Mouse (Mus musculus) stomach, postnatal 0 days (tissue): ENCODE measurements at regions not wholly inside any gene's neighbourhood (a gene's known extent, or its start where the extent isn't known, plus 50 kb on each side); places are given as distances from the start of the nearest gene placed in this dataset.
A peak's percentile ranks its signal among the peaks of the same experiment; 100 is the strongest.

Experiments used
- ATAC-seq: fragments of 200-750 bp; cut with Nextera tagmentation; 2 replicates; pipeline ENCODE4 v1.8.0; 2017; ENCODE audit not compliant: low FRiP score, low TSS enrichment
- DNase-seq: peaks from one replicate; pipeline ENCODE4 v3.0.0-alpha.2; 2016; ENCODE audit warnings: low spot score
- H3K27ac ChIP-seq: fragments of 300-500 bp; sonication (generic); replicated peaks from 2 replicates; pipeline ENCODE4 v1.5.1; 2014; ENCODE audit warnings: mild to moderate bottlenecking, control low read depth
- H3K27me3 ChIP-seq: fragments of 300-500 bp; sonication (generic); 2 replicates; pipeline ENCODE4 v1.6.1; 2014; ENCODE audit warnings: low read length; ENCODE audit not compliant: control insufficient read depth, insufficient read depth
- H3K36me3 ChIP-seq: fragments of 300-500 bp; sonication (generic); 2 replicates; pipeline ENCODE4 v1.6.1; 2014; ENCODE audit warnings: low read length, mixed read lengths; ENCODE audit not compliant: control insufficient read depth, insufficient read depth
- H3K4me1 ChIP-seq: fragments of 300-500 bp; sonication (generic); replicated peaks from 2 replicates; pipeline ENCODE4 v1.6.1; 2014; ENCODE audit warnings: antibody characterized with exemption; ENCODE audit not compliant: control insufficient read depth, insufficient read depth
- H3K4me2 ChIP-seq: fragments of 300-500 bp; sonication (generic); replicated peaks from 2 replicates; pipeline ENCODE4 v1.6.1; 2014; ENCODE audit warnings: low read depth, mild to moderate bottlenecking, control low read depth, moderate library complexity
- H3K4me3 ChIP-seq: fragments of 300-500 bp; sonication (generic); 2 replicates; pipeline ENCODE4 v1.5.1; 2014; ENCODE audit warnings: low read depth, low read length, control low read depth
- H3K9ac ChIP-seq: fragments of 300-500 bp; sonication (generic); 2 replicates; pipeline ENCODE4 v1.6.1; 2014; ENCODE audit warnings: mild to moderate bottlenecking, low read length, control low read depth, mixed read lengths
- H3K9me3 ChIP-seq: fragments of 300-500 bp; sonication (generic); 2 replicates; pipeline ENCODE4 v1.6.1; 2016; ENCODE audit warnings: low read length; ENCODE audit not compliant: control insufficient read depth
- CTCF ChIP-seq: IDR thresholded peaks from 2 replicates; pipeline ENCODE4 v1.5.1; 2016; ENCODE audit warnings: antibody characterized with exemption, low read depth, mild to moderate bottlenecking, moderate library complexity
- EP300 ChIP-seq: optimal IDR thresholded peaks from 2 replicates; pipeline ENCODE3; 2016; ENCODE audit warnings: antibody characterized with exemption
- WGBS: fragments of 180-500 bp; shearing (Covaris S2); extraction: QIAGEN DNeasy Blood & Tissue Kit; methylation state at CpG from one replicate; pipeline ENCODE4 v1.1.7; 2014; 5-methylcytosine and 5-hydroxymethylcytosine counted together

GRCm38 (mm10) chr10:17556391-17556790, 166.6 kb upstream of the Cited2 start:
- H3K27me3 ChIP-seq: no peaks in the 10 kb centered on the region
- ATAC-seq (no peak), DNase-seq (no peak)
- TF ChIP-seq CTCF (no peak), EP300 (no peak)
- no peaks in the 10 kb centered on the region for H3K4me1 ChIP-seq
- H3K9ac ChIP-seq: no peak overlapping the region
- H3K27ac ChIP-seq: no peak overlapping the region
- no peaks in the 10 kb centered on the region for H3K9me3 ChIP-seq
- 60% methylated on average over 4 of the region's 4 CpGs for WGBS
- H3K4me3 ChIP-seq: no peak overlapping the region
- H3K36me3 ChIP-seq: no peaks in the 10 kb centered on the region
- no peak overlapping the region for H3K4me2 ChIP-seq

DNA sequence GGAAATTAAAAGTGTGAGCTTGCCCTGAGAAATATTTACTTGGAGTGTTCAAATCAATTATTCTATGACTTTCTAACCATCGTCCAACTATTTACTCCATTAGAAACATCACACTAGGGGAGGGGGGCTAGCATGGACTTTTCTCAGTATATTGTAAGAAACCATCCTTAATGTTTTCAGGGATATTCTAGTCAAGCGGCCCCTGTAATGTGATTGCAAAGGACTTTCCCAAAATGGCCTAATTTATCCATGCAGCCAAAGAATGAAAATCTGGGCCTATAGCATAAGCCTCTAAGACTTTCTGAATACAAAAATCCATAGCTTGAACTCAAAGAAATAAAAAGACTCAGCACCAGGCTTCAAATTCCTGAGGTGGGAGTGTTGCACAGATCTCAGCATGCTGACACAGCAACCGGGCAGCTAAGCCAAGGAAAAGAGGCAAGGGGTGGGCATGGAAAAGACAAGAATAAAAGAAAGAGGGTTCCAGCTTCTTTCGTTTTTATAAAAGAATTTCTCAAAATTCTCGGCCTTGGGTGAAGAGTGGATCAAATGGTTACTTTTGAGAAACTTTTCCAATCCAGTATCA, 163.6 kb upstream of the Cited2 start:
- Histone ChIP-seq H3K36me3 (no peaks in the 10 kb centered on the region), H3K9me3 (no peaks in the 10 kb centered on the region), H3K4me1 (no peaks in the 10 kb centered on the region), H3K4me3 (no peak overlapping the region), H3K27me3 (no peaks in the 10 kb centered on the region), H3K27ac (no peak overlapping the region), H3K9ac (no peak overlapping the region), H3K4me2 (no peak overlapping the region)
- no peak for DNase-seq
- TF ChIP-seq CTCF (no peak), EP300 (no peak)
- 54% methylated on average over 5 of the region's 5 CpGs for WGBS
- ATAC-seq: no peak

GRCm38 (mm10) chr10:17559980-17560379, 163.0 kb upstream of the Cited2 start:
- ATAC-seq: no peak; the same call in 1 of the 2 replicates
- Histone ChIP-seq H3K27ac (no peak overlapping the region), H3K4me3 (no peak overlapping the region), H3K9ac (no peak overlapping the region), H3K36me3 (no peaks in the 10 kb centered on the region), H3K9me3 (no peaks in the 10 kb centered on the region), H3K27me3 (no peaks in the 10 kb centered on the region), H3K4me2 (no peak overlapping the region), H3K4me1 (no peaks in the 10 kb centered on the region)
- DNase-seq: no peak
- TF ChIP-seq CTCF: no peak
- TF ChIP-seq EP300: no peak
- 16% methylated on average over 3 of the region's 3 CpGs for WGBS

DNA sequence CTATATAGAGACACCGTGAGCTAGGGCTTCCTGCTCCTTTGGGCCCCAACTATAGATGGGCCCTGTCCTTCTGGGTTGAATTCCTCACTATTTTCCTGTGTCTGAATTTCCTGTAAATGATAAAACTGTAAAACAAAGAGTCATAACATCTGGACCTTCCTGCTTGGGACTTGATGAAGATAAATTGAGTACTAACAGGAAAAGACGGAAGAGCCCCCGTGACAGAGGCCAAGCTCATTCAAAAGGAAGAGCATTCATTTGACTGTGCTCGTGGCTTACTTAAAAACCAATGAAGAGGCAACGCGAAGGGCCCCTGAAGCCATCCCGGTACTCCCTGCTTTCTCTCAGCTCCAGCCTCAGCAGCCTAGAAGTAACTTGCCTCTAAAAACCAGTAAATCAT, 161.6 kb upstream of the Cited2 start:
- Histone ChIP-seq H3K4me1 (no peaks in the 10 kb centered on the region), H3K9ac (no peak overlapping the region), H3K4me2 (no peak overlapping the region), H3K9me3 (no peaks in the 10 kb centered on the region), H3K4me3 (no peak overlapping the region), H3K36me3 (no peaks in the 10 kb centered on the region), H3K27ac (no peak overlapping the region), H3K27me3 (no peaks in the 10 kb centered on the region)
- no peak for DNase-seq
- no peak for ATAC-seq
- WGBS: 67% methylated on average over 7 of the region's 7 CpGs
- TF ChIP-seq EP300 (no peak), CTCF (no peak)

DNA sequence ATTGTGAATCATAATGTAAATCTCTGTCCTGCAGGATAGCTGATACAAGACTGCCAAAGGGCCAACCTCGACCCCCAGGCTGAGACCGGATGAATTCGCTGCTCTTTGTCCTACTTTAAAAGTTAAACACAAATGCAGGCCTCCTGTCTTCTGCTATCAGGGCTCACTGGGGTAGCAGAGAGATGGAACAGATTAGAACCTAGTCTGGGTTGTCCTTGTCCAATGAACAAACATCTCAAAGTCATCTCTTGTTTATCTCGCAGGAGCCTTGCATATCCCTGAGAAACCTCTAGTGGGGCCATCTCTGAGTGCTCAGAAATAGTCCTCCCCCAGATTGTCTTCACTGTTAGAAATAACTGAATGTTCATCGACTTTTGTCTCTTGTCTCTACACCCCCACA, 161.0 kb upstream of the Cited2 start:
- Histone ChIP-seq H3K4me2 (no peak overlapping the region), H3K4me3 (no peak overlapping the region), H3K27me3 (no peaks in the 10 kb centered on the region), H3K27ac (no peak overlapping the region), H3K36me3 (no peaks in the 10 kb centered on the region), H3K4me1 (no peaks in the 10 kb centered on the region), H3K9ac (no peak overlapping the region), H3K9me3 (no peaks in the 10 kb centered on the region)
- ATAC-seq (no peak), DNase-seq (no peak)
- TF ChIP-seq CTCF: no peak
- TF ChIP-seq EP300: no peak
- 78% methylated on average over 5 of the region's 5 CpGs for WGBS

DNA sequence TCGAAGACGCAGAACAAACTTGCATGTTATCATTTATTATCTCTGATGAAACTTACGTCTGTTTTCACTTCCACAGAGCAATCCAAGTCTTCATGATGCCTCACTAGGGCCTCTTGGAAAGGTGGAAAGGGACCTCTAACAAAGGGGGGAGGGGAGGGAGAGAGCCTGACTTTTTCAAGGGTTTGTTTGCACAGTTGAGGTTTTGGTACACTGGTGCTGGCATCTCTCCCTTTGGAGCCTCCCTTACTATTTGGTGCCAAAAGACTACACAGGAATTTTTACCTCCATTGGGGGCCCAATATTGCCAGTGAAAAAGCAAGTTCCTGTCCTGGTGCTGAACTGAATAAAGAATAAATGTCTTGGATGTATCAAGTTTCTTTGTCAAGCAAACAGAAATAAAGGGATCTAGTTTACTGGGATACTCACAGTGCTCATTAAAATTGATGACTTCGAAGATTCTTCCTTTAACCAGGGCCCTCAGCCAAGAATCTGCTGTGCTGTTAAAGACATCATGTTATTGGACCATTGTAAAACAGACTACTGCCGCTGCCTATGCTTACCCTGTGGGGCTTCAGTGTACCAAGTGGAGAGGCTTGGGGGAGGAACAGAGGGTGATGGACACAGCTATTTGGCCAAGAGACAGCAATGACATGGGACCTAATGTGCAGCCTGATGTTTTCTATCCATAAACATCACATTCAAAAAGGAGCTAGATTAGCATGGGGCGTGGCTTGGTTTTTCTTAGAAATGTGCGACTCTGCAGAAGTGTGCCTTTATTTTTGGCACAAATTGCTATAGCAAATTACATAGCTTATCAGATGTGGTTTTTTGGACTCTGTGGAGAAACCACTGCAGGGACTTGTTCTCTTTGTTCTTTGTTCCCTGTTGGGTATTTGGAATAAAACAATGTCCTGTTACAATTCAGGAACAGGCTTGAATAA, 160.3 kb upstream of the Cited2 start:
- ATAC-seq: peak; percentile 30
- H3K4me1 ChIP-seq: no peaks in the 10 kb centered on the region
- H3K4me2 ChIP-seq: no peak overlapping the region

More for the DNA sequence above, 160.3 kb upstream of the Cited2 start:
- no peak for TF ChIP-seq EP300
- no peak for TF ChIP-seq CTCF
- Histone ChIP-seq H3K9me3 (no peaks in the 10 kb centered on the region), H3K9ac (no peak overlapping the region), H3K4me3 (no peak overlapping the region), H3K27me3 (no peaks in the 10 kb centered on the region), H3K27ac (no peak overlapping the region), H3K36me3 (no peaks in the 10 kb centered on the region)
- 34% methylated on average over 7 of the region's 7 CpGs for WGBS
- DNase-seq: no peak
